Mouse (Mus musculus) lung, postnatal 0 days (tissue): Measurements from ENCODE around the gene Tmed9. TPM values are rescaled to one million over a fixed set of nuclear protein-coding genes. Genes with fewer than 3 reads are reported as not detected.

Experiments used
- ATAC-seq: fragments of 200-750 bp; cut with Nextera tagmentation; 2 replicates; pipeline ENCODE4 v1.8.0; 2017; ENCODE audit warnings: moderate library complexity
- DNase-seq: peaks from one replicate; pipeline ENCODE4 v3.0.0-alpha.2; 2016; ENCODE audit warnings: low spot score
- H3K27ac ChIP-seq: fragments of 300-500 bp; sonication (generic); 2 replicates; pipeline ENCODE4 v1.5.1; 2014; ENCODE audit warnings: antibody characterized with exemption, mild to moderate bottlenecking, low read length, mixed read lengths
- H3K27me3 ChIP-seq: fragments of 300-500 bp; sonication (generic); replicated peaks from 2 replicates; pipeline ENCODE4 v1.6.1; 2014; ENCODE audit warnings: low read length, mixed read lengths; ENCODE audit not compliant: insufficient read depth
- H3K36me3 ChIP-seq: fragments of 300-500 bp; sonication (generic); 2 replicates; pipeline ENCODE4 v1.6.1; 2014; ENCODE audit warnings: low read length, mixed read lengths; ENCODE audit not compliant: insufficient read depth
- H3K4me1 ChIP-seq: fragments of 300-500 bp; sonication (generic); 2 replicates; pipeline ENCODE4 v1.6.1; 2014; ENCODE audit warnings: antibody characterized with exemption, low read depth, low read length, mixed read lengths; ENCODE audit not compliant: insufficient read depth
- H3K4me2 ChIP-seq: fragments of 300-500 bp; sonication (generic); replicated peaks from 2 replicates; pipeline ENCODE4 v1.6.1; 2014; ENCODE audit warnings: low read depth, mild to moderate bottlenecking, low read length, moderate library complexity, mixed read lengths
- H3K4me3 ChIP-seq: fragments of 300-500 bp; sonication (generic); 2 replicates; pipeline ENCODE4 v1.5.1; 2014; ENCODE audit warnings: low read depth, low read length
- H3K9ac ChIP-seq: fragments of 300-500 bp; sonication (generic); replicated peaks from 2 replicates; pipeline ENCODE4 v1.6.1; 2014; ENCODE audit warnings: low read depth, mild to moderate bottlenecking
- H3K9me3 ChIP-seq: fragments of 300-500 bp; sonication (generic); 2 replicates; pipeline ENCODE4 v1.6.1; 2016; ENCODE audit warnings: low read length, mixed read lengths
- CTCF ChIP-seq: IDR thresholded peaks from 2 replicates; pipeline ENCODE4 v1.5.1; 2016; ENCODE audit warnings: antibody characterized with exemption, mild to moderate bottlenecking
- EP300 ChIP-seq: IDR thresholded peaks from 2 replicates; pipeline ENCODE4 v1.6.1; 2016; ENCODE audit warnings: antibody characterized with exemption, mild to moderate bottlenecking, control low read depth
- WGBS: fragments of 180-500 bp; shearing (Covaris S2); extraction: QIAGEN DNeasy Blood & Tissue Kit; methylation state at CpG from one replicate; pipeline ENCODE4 v1.1.7; 2014; 5-methylcytosine and 5-hydroxymethylcytosine counted together
- polyA plus RNA-seq: library from polyadenylated mRNA; unstranded; fragments of >200 nt; fragmentation: Nextera tagmentation; extraction: Ambion mirVana; gene quantifications from 2 replicates; pipeline ENCODE4 v1.2.1, GENCODE M21; 2015

Gene Tmed9
- polyA plus RNA-seq, 1 experiment from 2014 or later, result 112 TPM

DNA sequence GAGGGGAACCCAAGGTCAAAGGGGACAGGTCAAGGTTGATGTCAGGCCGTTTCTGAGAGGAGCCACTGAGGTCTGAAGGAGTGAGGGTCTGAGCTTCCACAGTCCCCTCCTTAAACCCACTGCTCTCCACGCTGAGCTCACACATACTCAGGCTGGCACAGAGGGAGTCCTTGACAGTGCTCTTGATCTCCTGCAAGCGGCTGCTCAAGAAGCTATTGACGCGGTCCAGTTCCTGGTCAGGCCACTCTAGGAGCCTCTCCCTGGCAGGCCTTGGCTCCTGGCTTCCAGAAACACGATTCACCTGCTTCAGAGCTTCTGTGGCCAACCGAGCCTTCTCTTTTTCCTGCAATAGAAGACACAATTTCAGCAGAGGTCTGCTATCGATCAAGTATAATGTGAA, 30.1 kb upstream of the Tmed9 start:
- Histone ChIP-seq H3K27ac (no peak overlapping the region), H3K4me1 (no peaks in the 10 kb centered on the region), H3K27me3 (no peaks in the 10 kb centered on the region), H3K4me2 (no peak overlapping the region), H3K36me3 (peaks cover 22% of the 10 kb centered on the region; the same call in 1 of the 2 replicates), H3K4me3 (no peak overlapping the region), H3K9me3 (no peaks in the 10 kb centered on the region), H3K9ac (no peak overlapping the region)
- DNase-seq (peak; percentile 74), ATAC-seq (peak; percentile 88)
- WGBS, result 67% methylated on average over 8 of the region's 8 CpGs
- no peak for TF ChIP-seq CTCF
- TF ChIP-seq EP300, result no peak

DNA sequence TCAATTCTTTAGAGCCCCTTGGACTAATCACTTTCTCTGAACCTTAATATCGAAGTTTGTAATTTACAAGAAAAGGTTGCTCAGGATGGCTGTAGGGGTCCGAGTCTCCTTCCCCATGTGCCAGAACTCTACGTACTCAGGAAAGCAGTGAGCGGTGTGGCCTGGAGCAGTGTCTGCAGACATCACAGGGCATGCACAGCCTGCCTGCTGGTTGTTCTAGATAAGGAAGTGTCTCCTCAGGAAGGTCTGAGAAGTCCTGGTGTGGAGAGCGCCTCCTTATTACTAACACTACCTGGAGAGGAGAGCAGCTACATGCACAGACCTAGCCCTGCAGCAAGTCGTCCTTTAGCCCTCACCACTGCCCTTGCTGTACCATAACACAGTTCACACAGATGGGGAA, 28.7 kb upstream of the Tmed9 start:
- Histone ChIP-seq H3K4me3 (no peak overlapping the region), H3K9ac (no peak overlapping the region), H3K4me2 (no peak overlapping the region), H3K27ac (no peak overlapping the region), H3K27me3 (no peaks in the 10 kb centered on the region), H3K4me1 (no peaks in the 10 kb centered on the region), H3K9me3 (no peaks in the 10 kb centered on the region), H3K36me3 (peaks cover 22% of the 10 kb centered on the region; the same call in 1 of the 2 replicates)
- 88% methylated on average over 6 of the region's 6 CpGs for WGBS
- ATAC-seq (no peak), DNase-seq (no peak)
- TF ChIP-seq CTCF, result no peak
- no peak for TF ChIP-seq EP300

GRCm38 (mm10) chr13:55547916-55548315, 25.6 kb upstream of the Tmed9 start:
- Histone ChIP-seq H3K4me3 (no peak overlapping the region), H3K9me3 (no peaks in the 10 kb centered on the region), H3K4me2 (no peak overlapping the region), H3K4me1 (no peaks in the 10 kb centered on the region), H3K9ac (no peak overlapping the region), H3K27me3 (no peaks in the 10 kb centered on the region), H3K36me3 (peaks cover 19% of the 10 kb centered on the region; the same call in 1 of the 2 replicates), H3K27ac (no peak overlapping the region)
- WGBS, result 97% methylated on average over 2 of the region's 2 CpGs
- TF ChIP-seq EP300 (no peak), CTCF (no peak)
- no peak for ATAC-seq
- no peak for DNase-seq

DNA sequence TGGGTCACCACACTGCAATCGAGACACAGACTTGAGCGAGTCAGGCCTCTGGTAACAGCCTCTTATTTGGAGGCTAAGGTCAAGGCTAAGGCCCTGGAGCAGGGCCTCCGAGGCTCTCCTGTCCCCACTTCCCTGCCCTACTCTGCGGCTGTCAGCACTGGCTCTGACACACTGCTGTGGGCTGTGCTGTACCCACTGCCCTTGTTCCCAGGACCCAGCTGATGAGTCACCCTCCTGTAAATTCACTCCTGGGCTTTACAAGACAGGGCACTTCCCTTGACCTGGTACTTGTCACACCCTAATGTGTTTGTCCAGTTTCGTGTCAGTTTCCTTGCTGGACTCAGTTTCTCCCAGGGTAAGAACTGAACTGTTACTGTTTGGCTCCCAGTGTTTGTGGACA, 25.1 kb upstream of the Tmed9 start:
- ATAC-seq, result no peak
- WGBS, result 90% methylated on average over 5 of the region's 5 CpGs
- DNase-seq, result no peak

DNA sequence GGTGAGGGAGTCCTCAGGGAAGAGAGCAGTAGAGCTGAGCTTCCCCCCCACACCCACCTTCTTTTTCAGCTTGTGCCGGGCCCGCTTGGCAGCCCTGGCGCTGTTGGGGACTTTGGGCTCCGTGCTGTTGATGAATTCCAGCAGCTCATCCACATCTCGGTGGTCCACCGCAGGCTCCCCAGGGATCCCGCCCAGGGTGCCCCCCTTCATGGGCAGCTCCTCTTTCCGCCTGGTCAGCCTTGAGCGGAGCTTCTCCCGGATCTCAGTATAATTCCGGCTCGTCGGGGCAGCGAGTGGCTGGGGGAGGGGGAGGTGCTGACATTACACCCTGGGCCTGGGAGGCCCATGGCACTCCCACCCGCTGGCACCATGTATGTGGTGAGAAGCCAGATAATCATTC, 24.5 kb upstream of the Tmed9 start:
- no peak for DNase-seq
- peaks cover 19% of the 10 kb centered on the region; the same call in 1 of the 2 replicates for H3K36me3 ChIP-seq
- TF ChIP-seq EP300 (no peak), CTCF (no peak)

More for the DNA sequence above, 25.1 kb upstream of the Tmed9 start:
- H3K4me2 ChIP-seq, result no peak overlapping the region
- no peak overlapping the region for H3K4me3 ChIP-seq
- H3K9ac ChIP-seq, result no peak overlapping the region
- no peaks in the 10 kb centered on the region for H3K27me3 ChIP-seq
- no peaks in the 10 kb centered on the region for H3K9me3 ChIP-seq
- H3K27ac ChIP-seq, result no peak overlapping the region
- H3K36me3 ChIP-seq, result peaks cover 19% of the 10 kb centered on the region; the same call in 1 of the 2 replicates
- no peaks in the 10 kb centered on the region for H3K4me1 ChIP-seq
- TF ChIP-seq CTCF (no peak), EP300 (no peak)

GRCm38 (mm10) chr13:55555921-55556320, 17.6 kb upstream of the Tmed9 start:
- no peak for ATAC-seq
- 87% methylated on average over 9 of the region's 9 CpGs for WGBS
- TF ChIP-seq EP300 (no peak), CTCF (no peak)
- Histone ChIP-seq H3K27ac (no peak overlapping the region), H3K4me3 (no peak overlapping the region), H3K9ac (no peak overlapping the region), H3K4me1 (no peaks in the 10 kb centered on the region), H3K4me2 (no peak overlapping the region), H3K9me3 (no peaks in the 10 kb centered on the region), H3K36me3 (peaks cover 30% of the 10 kb centered on the region; the same call in 1 of the 2 replicates), H3K27me3 (no peaks in the 10 kb centered on the region)
- no peak for DNase-seq

More for the DNA sequence above, 24.5 kb upstream of the Tmed9 start:
- ATAC-seq, result no peak
- no peak overlapping the region for H3K9ac ChIP-seq
- H3K9me3 ChIP-seq, result no peaks in the 10 kb centered on the region
- H3K27me3 ChIP-seq, result no peaks in the 10 kb centered on the region
- no peak overlapping the region for H3K27ac ChIP-seq
- H3K4me2 ChIP-seq, result no peak overlapping the region
- WGBS, result 88% methylated on average over 15 of the region's 15 CpGs
- no peaks in the 10 kb centered on the region for H3K4me1 ChIP-seq
- H3K4me3 ChIP-seq, result no peak overlapping the region

DNA sequence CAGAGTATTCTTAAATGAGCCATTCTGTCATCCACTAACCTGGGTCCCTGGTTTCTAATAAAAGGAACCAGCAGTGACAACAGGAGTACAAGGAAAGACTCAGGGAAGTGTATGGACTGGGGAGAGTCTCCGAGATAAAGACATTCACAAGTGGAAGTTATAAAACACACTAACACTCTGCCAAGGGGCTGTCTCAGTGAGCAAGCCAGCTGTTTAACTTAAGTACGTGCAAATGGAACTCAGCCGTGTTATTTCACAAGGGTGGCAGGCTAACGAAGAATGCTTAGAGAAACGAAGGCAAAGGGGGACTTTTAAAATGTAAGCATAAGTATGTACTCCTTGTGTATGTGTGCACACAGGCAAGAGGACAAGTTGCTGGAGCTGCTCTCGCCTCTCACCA, 16.0 kb upstream of the Tmed9 start:
- WGBS, result 53% methylated on average over 6 of the region's 6 CpGs
- Histone ChIP-seq H3K4me3 (no peak overlapping the region), H3K27ac (peak overlapping the region; percentile 20), H3K4me2 (no peak overlapping the region), H3K27me3 (no peaks in the 10 kb centered on the region), H3K9me3 (no peaks in the 10 kb centered on the region), H3K9ac (no peak overlapping the region), H3K36me3 (peaks cover 24% of the 10 kb centered on the region; the same call in 1 of the 2 replicates), H3K4me1 (no peaks in the 10 kb centered on the region)
- ATAC-seq, result peak; percentile 88
- peak; percentile 89 for DNase-seq
- TF ChIP-seq CTCF, result no peak
